In genomic region chrX:12840160-12841020, GRCm38 (mm10) we compare ENCODE assay signal across 8 mouse cellular contexts.
DNase-seq lines count a peak whose midpoint lies in the region; ATAC-seq lines count a peak whose summit lies in the region.

No protein-coding gene starts in this region.

- H3K4me1 ChIP-seq in intestine, embryonic 14.5 days (replicated peaks; ENCODE audit: control insufficient read depth, insufficient read depth, low read length): peaks cover 4% of the 10 kb centered on the region; the same call in 1 of the 2 replicates

- H3K4me3 ChIP-seq in intestine, embryonic 14.5 days (ENCODE audit: low read depth, low read length): peak overlapping the region; percentile 15
- H3K4me3 ChIP-seq in macrophage (ENCODE audit: inconsistent target): peak overlapping the region; percentile 28

- H3K27ac ChIP-seq in intestine, embryonic 14.5 days (ENCODE audit: low read depth): peak overlapping the region; percentile 70
- H3K27ac ChIP-seq in macrophage: peak overlapping the region; percentile 30

- no peaks in the 10 kb centered on the region for H3K36me3 ChIP-seq in intestine, embryonic 14.5 days (ENCODE audit: control insufficient read depth, insufficient read depth, low read length)
- H3K36me3 ChIP-seq in macrophage (ENCODE audit: inconsistent target): no peaks in the 10 kb centered on the region

- intact Hi-C loops in gastrocnemius, postnatal 36 days (cut with DNase I): no loop called here

- ATAC-seq in intestine, embryonic 14.5 days (replicated peaks; ENCODE audit: low FRiP score, low TSS enrichment, low read depth): peak; percentile 79; the same call in 1 of the 2 replicates
- no peak for ATAC-seq in inflammation-experienced regulatory T-cells, adult 6 months

- WGBS in intestine, embryonic 14.5 days: 18% methylated on average over 25 of the region's 25 CpGs
- 33% methylated on average over 25 of the region's 25 CpGs for WGBS in macrophage (ENCODE audit: missing documents)

- H3K9ac ChIP-seq in intestine, embryonic 14.5 days (ENCODE audit: low read length): 0 out of 2 replicates have a peak overlapping the region, but pooled peaks have one; percentile 3

- H3K27me3 ChIP-seq in intestine, embryonic 14.5 days (replicated peaks; ENCODE audit: control insufficient read depth, insufficient read depth, low read length): no peaks in the 10 kb centered on the region

- DNase-seq in adrenal gland, postnatal 10 days: peak; percentile 89
- peak; percentile 83 for DNase-seq in embryo, embryonic 11 days
- peak; percentile 72 to 78 for DNase-seq in gastrocnemius, postnatal 36 days
- peak; percentile 76 for DNase-seq in intestine, embryonic 14.5 days (ENCODE audit: low spot score)
- peak; percentile 67 to 83 for DNase-seq in left cerebral cortex, adult 9 months (ENCODE audit: low spot score in 2 of 2)
- peak; percentile 90 for DNase-seq in right cerebral cortex, postnatal 10 days (ENCODE audit: low spot score in 2 of 2)

- no peaks in the 10 kb centered on the region for H3K79me2 ChIP-seq in macrophage (ENCODE audit: inconsistent target)

- H3K4me2 ChIP-seq in intestine, embryonic 14.5 days (ENCODE audit: low read length): peak overlapping the region; percentile 42

- H3K9me3 ChIP-seq in intestine, embryonic 14.5 days (ENCODE audit: control insufficient read depth, low read length): no peaks in the 10 kb centered on the region
